Mouse (Mus musculus): ENCODE measurements around the gene Scn8a.
A peak's percentile ranks its signal among the peaks of the same experiment; 100 is the strongest.

Gene Scn8a

DNA sequence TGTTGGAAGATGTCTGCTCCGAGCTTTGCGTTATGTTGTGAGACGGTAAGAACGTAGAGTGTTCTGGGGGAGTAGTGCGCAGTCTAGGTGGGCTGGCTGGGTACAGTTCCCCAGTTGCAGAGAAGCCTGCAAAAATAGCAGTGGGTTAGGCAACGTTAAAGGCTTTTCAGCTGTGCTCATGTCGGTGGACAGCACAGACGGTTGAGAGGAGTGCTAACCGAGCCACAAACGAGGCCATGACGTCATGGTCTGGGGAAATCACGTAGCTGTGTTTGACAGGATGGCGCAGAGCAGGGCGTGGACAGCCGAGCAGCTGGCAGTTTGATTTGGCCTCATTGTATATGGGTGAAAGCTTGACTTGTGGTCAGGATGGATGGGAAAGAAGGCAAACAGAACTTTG lies 9.4 kb downstream of the Scn8a start:
- DNase-seq (ENCODE audit: low read depth, low spot score): peak; percentile 49

DNA sequence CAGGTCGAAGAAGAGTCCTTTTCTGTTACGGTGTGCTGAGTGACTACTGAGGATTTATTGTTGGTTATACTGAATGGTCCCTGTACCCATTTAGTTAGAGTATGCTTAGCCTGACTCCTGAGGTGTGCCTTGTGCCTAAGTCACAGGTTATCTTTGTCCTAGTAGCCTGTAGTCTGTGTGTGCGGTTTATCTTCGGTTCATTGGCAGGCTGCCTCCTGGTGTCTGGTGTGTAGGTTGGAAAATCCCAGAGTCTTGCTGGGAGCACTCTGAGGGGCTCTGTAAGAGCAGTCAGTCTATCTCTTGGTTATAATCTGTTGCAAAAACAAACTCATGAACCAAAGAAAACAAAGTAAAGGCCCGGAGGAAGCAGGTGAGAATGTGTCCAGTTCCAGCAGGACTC lies 11.7 kb downstream of the Scn8a start:
- DNase-seq (ENCODE audit: low read depth, low spot score): no peak

DNA sequence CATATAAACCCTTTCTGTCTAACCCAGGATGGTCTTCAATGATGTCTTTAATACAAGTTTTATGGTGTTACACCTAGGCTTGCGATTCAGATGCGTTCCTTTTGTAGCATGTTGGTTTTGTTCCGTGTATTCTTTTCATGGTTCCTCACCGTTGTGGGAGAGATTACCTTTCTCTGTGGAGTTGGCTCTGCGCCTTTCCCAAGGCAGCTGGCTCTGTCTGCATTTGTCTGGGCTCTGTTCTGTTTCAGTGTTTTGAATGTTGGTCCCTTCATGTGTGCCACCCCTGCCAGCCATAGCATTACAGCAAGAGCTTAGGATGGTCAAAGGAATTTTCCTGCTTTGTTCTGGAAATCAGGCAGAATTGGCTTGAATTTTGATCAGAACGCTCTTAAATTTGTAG lies 14.8 kb downstream of the Scn8a start:
- no peak for DNase-seq (ENCODE audit: low read depth, low spot score)

DNA sequence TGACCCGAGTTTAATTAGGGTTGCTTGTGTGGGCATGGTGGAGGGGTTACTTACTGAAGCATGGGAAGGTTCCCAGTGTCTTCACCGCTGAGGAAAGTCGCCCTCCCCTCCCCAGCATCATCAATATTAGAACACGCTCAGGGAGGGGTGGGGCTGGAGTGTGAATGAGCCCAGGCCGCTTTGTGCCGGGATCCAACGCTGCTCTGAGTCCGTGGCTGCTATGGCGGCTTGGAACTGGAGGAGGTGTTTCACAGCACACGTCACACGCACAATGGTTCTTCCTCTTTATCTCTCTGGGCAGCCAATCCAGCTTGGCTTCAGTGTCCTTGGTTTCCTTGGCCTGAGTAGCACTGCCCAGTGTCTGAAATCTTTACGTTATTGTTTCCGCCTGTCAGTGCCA lies 22.3 kb downstream of the Scn8a start:
- DNase-seq (ENCODE audit: low read depth, low spot score): peak; percentile 38

DNA sequence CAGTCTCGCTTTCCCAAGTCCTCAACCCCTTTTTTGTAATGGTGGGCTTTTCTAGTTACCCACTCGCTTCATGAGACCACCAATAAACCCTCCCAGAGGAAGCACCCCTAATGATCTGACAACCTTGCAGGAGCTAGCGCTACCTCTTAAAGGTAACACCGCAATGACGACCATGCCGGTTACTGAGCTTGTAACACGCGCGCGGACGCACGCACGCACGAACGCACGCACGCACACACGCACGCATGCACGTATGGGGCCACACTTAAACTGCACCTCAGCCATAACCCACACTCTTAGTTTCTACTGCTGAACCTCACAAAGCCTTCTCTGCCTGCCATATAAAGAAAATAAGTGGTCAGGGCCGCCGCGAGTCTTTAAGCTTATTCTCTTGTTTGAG lies 26.8 kb downstream of the Scn8a start:
- peak; percentile 44 for DNase-seq (ENCODE audit: low read depth, low spot score)

DNA sequence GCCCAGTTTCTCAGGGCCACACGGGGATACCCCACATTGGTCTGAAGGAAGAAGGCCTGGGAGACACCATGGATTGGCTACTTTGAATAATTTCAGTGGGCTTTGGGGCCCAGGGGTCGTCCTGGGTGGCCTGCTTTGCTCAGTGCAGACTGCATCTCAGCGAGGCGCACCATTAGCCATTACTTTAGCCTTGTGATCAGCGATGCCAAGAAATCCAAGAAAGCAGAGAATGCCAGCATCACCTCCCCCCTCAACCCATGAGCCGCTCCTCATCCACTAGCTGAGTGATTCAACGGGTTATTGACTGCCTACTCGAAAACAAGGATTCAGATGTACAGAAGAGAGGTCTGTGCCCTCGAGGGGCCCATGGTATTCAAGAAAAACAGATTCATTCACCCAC lies 34.2 kb downstream of the Scn8a start:
- DNase-seq (ENCODE audit: low read depth, low spot score): no peak

DNA sequence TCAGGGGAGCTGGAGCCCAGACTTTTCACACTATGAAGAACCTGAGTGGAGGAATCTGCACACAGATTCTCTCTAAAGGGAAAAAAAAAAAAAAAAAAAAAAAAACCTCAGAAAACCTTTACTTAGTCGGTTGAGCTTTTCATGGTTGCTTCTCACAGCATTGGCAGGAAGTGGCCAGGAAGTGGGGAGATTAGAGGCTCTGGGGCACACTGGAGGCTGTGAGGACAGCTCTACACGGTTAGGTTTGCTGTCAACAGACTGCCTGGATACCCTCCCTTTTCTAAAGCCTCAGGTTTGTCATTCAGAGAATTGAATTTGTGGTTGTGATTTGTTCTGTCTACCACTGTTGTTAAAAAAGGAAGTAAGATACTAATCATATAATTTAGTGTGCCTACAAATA lies 35.3 kb downstream of the Scn8a start:
- DNase-seq (ENCODE audit: low read depth, low spot score): no peak

DNA sequence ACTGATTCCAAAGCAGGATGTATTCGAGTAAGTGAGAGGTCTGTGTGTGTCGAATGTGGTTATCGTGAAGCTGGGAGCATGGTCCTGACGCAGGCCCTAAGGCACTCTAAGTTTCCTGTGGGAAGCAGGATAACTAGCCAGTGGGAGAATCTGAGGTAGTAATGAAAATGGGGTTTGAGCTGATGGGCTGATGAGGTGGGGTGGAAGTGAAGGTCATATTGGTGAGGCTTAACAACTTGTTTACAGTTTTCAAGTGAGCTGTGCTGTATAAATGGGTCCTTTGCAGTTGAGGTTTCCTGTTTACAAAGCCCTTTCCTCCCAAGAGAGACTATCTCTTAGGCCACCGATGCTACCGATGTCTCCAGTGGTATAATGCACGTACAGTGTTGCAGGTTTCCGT lies 36.1 kb downstream of the Scn8a start:
- DNase-seq (ENCODE audit: low read depth, low spot score): no peak

DNA sequence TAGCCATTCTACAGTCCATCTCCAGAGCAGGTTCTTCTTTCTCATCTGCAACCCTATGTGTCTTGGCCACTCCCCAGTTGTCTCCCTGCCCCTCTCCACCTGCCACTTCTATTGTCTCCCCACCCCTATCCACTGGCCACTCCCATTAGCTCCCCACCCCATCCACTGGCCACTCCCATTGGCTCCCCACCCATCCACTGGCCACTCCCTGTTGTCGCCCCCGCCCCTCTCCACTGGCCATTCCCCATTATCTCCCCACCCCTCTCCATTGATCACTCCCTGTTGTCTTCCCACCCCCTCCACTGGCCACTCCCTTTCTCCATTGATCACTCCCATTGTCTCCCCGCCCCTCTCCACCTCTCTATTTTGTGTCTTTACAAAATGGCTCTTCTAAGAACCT lies 39.2 kb downstream of the Scn8a start:
- peak; percentile 89 for DNase-seq (ENCODE audit: low read depth, low spot score)

DNA sequence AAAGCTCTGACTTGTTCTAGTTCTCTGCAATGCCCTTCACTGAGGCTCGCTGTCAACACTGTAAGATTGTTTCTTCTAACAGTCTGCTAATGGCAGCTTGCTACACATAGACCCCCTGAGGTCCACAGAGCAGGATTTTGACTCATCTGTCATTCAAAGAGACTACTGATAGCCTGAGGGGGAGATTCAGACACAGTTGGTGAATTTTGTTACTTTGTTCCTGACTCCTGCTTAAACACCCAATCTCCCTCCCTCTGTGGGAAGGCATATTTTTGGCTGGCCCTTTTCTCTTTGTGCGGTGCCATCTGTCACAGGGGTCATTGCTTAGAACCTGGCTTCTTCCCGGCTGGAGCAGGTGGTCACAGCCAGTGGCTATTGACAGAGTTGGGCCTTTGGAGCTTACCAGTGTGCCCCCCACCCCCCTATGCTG lies 40.1 kb downstream of the Scn8a start:
- DNase-seq (ENCODE audit: low read depth, low spot score): peak; percentile 57

DNA sequence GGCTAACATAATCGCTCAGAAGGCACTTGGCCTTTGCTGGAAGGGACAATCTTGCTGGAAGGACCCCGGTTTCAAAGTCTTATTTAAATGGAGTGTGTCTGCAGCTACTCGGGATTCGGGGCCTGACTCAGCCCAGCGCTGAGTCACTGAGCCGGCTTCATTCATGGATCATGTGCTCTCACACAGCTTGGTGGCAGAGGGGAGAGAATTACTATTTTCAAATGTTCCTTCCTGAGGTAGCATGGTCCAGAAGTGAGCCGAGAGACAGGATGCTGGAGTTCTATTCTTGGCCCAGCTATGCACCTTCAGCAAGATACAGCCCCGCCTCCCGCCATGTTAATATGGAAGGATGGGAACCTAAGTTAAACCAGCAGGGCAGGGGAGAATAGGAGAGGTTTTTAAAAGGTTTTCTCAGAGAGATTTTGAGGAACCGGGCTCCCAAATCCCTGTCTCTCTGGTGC lies 40.8 kb downstream of the Scn8a start:
- DNase-seq (ENCODE audit: low read depth, low spot score): no peak

DNA sequence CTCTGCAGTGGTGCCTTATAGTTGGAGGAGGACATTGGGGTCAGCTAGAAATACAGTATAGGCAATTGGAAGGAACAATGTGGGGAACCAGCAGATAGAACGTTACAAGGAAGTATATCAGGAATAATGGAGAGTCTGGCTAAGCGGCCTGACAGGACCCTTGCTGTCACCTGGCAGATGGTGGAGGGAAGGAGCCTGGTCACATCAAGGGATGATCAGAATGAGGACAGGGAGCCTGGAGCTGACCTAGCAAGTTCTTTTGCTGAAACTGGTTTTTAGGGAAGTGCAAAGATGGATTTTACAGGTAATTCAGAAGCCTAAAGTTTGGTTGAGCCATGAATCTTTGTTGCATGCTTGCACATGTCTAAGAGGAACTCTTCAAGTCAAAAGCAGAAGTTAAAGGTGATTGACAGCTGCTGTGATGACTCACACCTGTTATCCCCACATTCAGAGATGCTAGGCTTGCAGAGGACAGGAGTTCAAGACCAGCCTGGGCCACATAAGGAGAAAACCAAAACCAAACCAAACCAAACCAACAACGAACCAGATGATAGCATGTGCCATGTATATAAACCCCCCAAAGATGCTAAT lies 43.1 kb downstream of the Scn8a start:
- DNase-seq (ENCODE audit: low read depth, low spot score): no peak

DNA sequence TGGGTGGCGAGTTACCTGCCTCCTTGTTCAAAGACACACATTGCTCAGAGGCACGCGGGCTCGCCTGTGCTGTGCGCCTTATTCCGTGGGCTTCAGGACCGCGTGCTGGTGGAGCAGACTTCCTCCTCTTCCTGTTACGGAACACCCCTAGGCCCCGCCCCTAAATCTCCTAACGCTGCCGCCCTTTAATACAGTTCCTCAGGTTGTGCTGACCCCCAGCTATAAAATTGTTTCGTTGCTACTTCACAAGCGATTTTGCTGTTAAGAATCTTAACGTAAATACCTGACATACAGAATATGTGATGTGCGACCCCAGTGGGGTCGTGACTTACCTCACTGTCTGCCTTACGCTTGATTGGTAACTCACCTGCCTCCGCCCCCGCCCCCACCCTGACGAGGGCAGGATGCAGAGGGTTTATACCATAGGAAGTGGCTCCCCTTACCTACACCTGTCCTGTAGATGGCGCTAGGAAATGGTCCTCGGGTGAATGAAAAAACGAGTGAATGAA lies 45.1 kb downstream of the Scn8a start:
- DNase-seq (ENCODE audit: low read depth, low spot score): peak; percentile 88

DNA sequence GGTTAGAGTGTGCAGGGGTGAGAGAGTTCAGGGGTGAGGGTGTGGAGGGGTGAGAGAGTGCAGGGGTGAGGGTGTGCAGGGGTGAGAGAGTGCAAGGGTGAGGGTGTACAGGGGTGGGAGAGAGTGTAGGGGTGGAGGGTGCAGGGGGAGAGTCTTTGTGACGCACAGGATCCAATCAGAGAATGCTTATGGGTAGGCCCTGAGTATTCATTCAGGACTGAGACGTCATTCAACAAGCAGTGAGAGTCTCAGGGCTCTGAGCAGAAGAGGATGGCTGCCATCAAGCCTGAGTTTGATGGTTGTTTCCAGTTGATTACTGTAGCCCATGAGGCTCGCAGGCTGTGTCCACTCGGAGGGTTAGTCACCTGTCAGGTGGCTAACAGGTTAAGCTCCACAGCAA lies 48.4 kb downstream of the Scn8a start:
- peak; percentile 61 for DNase-seq (ENCODE audit: low read depth, low spot score)

DNA sequence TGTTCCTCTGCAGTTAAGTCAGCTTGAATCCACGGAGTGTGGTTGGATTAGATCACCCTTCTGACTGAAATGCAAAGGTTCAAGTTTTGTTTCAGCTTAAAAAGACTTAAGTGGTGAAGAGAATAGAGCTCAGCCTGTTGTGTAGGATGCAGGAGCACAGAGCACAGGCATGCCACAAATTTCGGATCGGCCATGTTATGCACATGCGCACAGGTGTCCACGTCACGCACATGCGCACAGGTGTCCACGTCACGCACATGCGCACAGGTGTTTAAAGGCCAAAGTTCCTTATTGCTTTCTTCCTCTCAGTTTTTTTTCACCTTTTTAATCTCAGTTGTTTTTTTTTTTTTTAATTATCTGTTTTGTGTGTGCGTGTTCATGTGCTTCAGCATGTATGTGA lies 52.6 kb downstream of the Scn8a start:
- DNase-seq (ENCODE audit: low read depth, low spot score): no peak

DNA sequence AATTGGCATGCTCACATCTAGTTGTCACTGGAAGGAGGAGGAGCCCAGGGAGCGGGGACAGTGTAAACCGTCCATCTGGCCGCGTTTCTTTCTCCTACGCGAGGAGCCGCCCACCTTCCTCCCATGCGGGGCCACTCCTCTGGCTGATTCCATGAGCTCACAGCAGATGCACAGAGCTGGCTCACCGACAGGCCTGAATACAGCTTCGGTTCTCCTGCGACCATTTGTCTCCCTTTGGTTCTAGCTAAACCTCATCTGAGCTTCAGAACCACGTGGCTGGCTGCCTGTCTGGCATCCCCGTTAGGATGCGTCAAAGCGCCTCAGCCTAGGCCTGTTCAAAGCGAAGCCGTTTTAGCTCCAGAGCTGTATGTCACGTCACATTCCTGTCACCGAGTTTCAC lies 53.8 kb downstream of the Scn8a start:
- peak; percentile 34 for DNase-seq (ENCODE audit: low read depth, low spot score)

DNA sequence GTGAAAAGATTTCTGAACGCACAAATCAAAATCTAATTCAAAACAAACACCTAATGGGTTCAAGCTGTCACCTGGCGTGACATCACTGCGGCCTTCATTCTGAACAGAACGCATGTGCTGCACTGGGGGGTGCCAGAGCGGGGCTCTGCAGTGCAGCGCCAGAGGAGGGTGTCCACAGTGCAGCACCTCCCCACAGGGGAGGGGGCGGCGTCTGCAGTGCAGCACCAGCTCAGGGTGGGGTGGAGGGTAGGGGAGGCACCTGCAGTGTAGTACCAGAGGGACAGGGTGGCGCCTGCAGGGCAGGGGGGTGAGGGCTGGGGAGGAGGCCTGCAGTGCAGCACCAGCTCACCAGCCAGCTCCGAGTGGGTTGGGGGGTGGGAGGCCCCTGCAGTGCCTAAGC lies 55.3 kb downstream of the Scn8a start:
- DNase-seq (ENCODE audit: low read depth, low spot score): no peak

DNA sequence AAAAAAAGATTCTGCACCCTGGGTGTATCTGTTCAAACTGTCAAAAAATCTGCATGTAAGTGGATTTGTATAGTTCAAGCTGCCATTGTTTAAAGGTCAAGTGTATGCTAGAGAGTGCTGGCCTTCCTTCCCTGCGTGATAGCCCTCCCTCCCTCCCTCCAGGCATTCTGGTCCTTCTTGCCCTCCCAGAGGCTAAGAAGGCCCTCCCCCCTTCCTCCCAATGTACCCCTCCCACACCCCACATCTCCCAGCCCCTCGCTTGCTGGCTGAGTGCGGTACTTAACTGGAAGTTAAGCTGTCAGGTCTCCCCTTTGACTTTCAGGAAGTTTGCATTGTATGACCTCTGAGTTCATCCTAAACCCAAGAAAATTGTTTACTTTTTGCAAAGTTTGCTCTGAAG lies 60.8 kb downstream of the Scn8a start:
- DNase-seq (ENCODE audit: low read depth, low spot score): peak; percentile 26

DNA sequence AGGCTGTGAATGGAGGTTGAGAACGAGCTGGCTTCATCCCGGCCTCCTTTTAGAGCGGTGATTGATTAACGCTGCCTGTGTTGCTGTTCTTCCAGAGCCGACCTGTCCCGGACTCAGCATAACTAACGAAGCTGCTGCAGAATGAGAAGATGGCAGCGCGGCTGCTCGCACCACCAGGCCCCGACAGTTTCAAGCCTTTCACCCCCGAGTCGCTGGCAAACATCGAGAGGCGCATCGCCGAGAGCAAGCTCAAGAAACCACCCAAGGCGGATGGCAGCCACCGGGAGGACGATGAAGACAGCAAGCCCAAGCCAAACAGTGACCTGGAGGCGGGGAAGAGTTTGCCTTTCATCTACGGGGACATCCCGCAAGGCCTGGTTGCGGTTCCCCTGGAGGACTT lies 66.5 kb downstream of the Scn8a start:
- no peak for DNase-seq (ENCODE audit: low read depth, low spot score)

DNA sequence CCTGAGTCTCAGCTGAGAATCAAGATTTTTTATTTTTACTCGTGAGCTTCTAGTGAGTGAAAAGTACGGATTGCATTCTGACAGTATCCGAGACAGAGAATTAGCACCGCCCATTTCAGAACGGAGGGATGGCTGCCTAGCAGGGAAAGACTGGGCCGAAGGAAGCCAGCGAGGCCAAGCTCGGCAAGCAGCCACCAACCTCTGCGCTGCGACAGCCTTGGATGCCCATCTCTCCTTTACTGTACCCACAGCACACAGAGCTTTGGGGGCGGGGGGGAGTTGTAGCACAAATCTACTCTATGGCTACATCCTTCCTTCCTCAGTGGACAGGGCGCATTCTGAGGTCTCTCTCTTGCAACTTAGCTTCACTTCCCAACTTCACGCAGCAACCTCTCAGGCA lies 78.7 kb downstream of the Scn8a start:
- DNase-seq (ENCODE audit: low read depth, low spot score): no peak

DNA sequence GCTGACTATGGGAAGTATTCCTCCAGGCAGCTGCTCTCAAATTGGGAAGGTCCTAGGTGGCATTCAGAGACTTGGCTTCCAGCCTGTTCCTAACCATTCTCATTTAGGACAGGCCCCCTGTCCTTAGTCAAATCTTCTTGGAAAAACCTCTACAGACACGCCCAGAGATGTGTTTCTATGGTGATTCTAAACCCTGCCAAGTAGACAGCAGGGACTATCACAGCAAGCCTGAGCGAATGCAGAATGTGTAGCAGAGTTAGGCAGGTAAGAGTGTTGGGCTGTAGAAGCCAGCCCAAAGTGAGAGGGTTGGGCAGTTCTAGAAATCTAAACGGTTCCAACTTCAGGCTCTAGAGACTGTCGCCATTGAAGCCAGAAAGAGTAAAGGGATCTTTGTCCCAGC lies 79.5 kb downstream of the Scn8a start:
- DNase-seq (ENCODE audit: low read depth, low spot score): peak; percentile 29

DNA sequence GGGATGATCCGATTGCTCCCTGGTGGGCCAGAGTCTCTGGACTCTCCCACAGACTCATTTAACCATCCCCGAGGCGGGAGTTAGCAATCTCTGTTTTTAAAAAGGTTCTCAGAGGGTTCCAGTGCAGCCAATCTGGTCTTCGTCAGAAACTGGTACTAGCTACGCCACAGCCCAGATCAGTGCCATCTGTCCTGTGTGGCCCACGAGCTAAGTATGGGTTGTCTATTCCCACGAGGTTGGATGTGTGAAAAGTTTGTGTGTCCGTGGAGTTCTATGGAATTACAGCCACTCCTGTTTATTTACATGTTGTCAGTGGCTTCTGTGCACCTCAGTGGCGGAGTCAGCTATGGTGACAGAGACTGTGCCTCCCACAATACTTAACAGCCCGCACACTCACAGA lies 81.8 kb downstream of the Scn8a start:
- no peak for DNase-seq (ENCODE audit: low read depth, low spot score)

DNA sequence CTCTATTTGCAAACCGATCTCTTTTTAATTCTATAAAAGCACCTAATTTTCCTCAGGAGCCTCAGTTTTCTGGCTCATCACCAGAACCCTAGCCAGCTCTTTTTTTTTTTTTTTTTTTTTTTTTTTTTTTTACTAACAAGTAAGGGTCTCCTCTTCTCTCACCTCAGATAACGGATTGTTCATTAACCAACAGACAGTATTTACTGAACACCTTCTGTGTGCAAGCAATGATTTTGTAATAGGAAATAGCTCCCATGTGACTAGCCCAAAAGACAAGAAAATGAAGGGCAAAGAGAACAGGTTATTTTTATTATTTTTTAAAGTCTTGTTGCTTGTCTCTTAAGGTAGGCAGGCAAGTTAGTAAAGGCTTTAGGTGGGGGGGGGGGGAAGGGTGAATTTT lies 82.6 kb downstream of the Scn8a start:
- DNase-seq (ENCODE audit: low read depth, low spot score): no peak

DNA sequence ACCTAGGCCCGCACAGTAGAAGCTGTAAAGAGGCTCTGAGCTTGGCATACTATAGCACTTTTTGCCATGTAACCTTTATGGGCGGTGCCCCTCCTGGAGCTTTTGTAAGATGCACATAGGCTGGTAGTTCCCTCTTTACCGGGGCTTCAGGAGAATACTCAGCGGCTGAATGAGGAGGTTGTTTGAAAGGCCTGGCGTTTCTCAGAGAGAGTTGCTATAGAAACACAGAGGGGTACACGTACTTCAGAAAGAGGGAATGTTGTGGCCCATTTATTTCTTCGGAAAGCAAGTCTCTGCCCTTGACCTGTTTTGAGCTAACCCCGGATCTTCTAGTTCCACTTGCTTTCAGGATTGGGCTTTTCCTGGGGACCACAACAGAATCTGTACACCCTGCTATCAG lies 83.2 kb downstream of the Scn8a start:
- peak; percentile 18 for DNase-seq (ENCODE audit: low read depth, low spot score)
